Mouse (Mus musculus): Measurements from ENCODE around the gene Rpn2.

Gene Rpn2

DNA sequence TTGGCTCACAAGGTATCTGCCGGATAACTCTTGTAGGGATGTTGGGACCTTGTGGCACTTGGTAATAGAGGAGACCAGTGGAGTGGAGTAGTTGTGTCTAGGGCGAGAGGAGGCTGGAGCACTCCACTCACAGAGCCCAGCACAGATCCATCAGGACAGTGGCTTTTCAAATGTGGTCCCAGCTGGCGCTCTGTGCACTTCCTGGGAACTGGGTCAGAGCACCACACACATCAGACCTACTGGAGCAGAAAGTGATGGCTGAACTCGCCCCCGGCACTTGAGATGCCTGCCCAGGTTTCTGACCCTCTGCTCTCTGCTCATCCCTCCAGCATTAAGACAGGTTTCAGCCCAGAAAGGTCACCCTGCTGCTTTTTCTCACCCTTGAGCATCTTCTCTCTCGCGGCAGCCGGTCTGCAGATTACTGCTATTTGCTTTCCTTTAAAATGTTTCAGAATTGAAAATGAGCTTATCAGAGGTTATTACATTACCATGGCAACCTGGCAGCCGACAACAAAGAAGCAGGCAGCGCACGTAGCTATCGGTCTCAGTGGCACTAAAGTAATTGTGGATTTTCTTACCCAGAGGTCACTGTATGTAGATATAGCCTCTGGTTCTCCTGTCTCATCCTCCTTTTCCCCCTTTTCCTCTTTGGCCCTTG lies 70.4 kb downstream of the Rpn2 start:
- no peak for DNase-seq (ENCODE audit: low spot score)

DNA sequence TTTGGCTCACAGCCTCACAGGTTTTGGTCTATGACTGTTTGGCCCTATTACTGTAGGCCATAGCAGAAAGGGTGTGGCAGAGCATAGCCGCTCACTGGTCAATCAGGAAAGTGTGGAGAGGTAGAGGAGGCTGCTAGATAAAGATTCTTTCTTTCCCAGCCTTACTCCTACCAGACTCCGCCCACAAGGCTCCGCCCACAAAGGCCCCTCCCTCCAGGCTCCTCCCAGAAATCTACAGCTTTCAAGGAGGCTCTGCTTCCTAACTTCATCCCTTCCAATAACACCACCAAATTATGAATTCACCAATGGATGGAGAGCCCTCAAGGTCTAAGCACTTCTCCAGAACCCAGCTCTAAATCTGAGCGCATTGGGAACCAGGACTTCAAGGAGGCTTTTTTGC lies 74.4 kb downstream of the Rpn2 start:
- DNase-seq (ENCODE audit: low spot score), result no peak

- DNase-seq (ENCODE audit: low spot score), result no peak
Observed at GRCm38 (mm10) chr2:157354106-157354505, 75.3 kb downstream of the Rpn2 start.

DNA sequence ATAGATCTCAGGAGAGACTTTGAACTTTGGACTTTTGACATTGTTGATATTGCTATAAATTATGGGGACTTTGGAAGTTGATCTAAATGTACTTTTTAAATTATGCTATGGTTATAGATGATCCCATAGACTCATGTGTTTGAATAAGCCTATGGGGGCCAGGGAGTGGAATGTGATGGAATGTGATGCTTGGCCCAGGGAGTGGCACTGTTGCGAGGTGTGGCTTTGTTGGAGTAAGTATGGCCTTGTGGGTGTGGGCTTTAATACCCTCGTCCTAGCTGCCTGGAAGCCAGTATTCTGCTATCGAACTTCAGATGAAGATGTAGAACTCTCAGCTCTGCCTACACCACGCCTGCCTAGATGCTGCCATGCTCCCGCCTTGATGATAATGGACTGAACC lies 81.2 kb downstream of the Rpn2 start:
- no peak for DNase-seq (ENCODE audit: low spot score)

GRCm38 (mm10) chr2:157363031-157363430 lies 84.2 kb downstream of the Rpn2 start:
- DNase-seq (ENCODE audit: low spot score), result no peak

GRCm38 (mm10) chr2:157366762-157367161 lies 87.9 kb downstream of the Rpn2 start:
- DNase-seq (ENCODE audit: low spot score), result peak; percentile 26

- peak; percentile 94 for DNase-seq (ENCODE audit: low spot score)
Observed at GRCm38 (mm10) chr2:157367184-157367893, 88.5 kb downstream of the Rpn2 start, which contains the start of gene Manbal. Gene Manbal, plus strand, starts transcription at chr2:157367594.

DNA sequence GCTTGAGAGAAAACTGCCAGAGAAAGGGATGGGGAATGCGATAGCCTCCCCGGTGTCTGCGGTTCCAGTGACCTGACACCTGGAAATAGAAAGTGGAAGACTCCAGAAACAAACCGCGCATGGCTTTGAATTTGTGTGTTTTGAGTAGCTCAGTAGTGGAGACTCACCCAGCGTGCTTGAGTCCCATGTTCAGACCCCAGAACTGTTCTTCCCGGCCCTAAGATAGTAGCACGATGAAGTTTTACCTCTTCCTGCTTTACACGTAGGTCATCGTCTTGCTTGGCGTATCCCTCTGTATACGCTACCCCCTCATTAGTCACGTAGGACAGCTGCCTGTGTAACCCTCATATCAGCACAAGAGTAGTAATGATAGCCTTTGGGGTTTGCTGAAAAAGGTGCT lies 89.2 kb downstream of the Rpn2 start:
- no peak for DNase-seq (ENCODE audit: low spot score)

- no peak for DNase-seq (ENCODE audit: low spot score)
Observed at GRCm38 (mm10) chr2:157371696-157372095, 92.9 kb downstream of the Rpn2 start.

DNA sequence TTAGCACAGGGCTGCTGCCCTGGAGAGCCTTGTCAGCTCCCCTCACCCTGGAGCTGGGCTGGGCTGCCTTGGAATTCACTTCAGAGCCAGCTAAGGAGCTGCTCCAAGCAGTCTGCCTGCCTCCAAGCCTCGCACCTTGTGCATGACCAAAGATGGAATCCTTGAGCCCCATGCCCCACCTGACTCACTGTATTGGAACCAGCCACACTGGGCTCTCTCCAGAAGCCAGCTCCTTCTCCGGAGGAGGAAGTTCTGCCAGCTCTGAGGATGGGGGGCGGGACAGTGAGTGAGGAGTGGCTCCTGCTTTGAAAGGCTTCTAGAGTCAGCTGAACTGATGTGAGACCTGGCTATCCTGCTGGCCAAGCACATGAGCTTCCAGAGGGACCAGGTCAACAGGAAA lies 94.9 kb downstream of the Rpn2 start:
- no peak for DNase-seq (ENCODE audit: low spot score)

- DNase-seq (ENCODE audit: low spot score), result no peak
Observed at GRCm38 (mm10) chr2:157375051-157375450, 96.2 kb downstream of the Rpn2 start.

Measured in layer of hippocampus, adult 11-12 months (tissue).